Mouse (Mus musculus) activated CD4-positive, CD25-positive, alpha-beta regulatory T cell, adult 9 weeks (primary cell): ENCODE results near the gene Itih4. TPM values are rescaled to one million over a fixed set of nuclear protein-coding genes. Genes with fewer than 3 reads are reported as not detected.

Experiments used
- polyA plus RNA-seq: library from polyadenylated mRNA; unstranded; fragments of 100-300 nt; shearing (Covaris generic); gene quantifications from one replicate; pipeline ENCODE4 v1.2.1, GENCODE M21; 2017

The Itih4 gene
- polyA plus RNA-seq, result not detected

GRCm38 (mm10) chr14:30886204-30886603 lies at the start of gene Itih4:
TSS of gene Itih4 (plus strand) at chr14:30886476.

GRCm38 (mm10) chr14:30878958-30879571 lies 7.2 kb upstream of the Itih4 start, which contains the start of gene Mustn1:
TSS of gene Mustn1 (plus strand) at chr14:30879200.

GRCm38 (mm10) chr14:30923375-30924105 lies 37.3 kb downstream of the Itih4 start, which contains the start of gene Itih3:
TSS of gene Itih3 (minus strand) at chr14:30923760.

GRCm38 (mm10) chr14:30943038-30943437 lies 56.8 kb downstream of the Itih4 start, which contains the start of gene Itih1:
TSS of gene Itih1 (minus strand) at chr14:30943289.

GRCm38 (mm10) chr14:30951154-30951825 lies 65.0 kb downstream of the Itih4 start, which contains the start of gene Nek4:
TSS of gene Nek4 (plus strand) at chr14:30951377.

Other genes starting within 250 kb of the Itih4 start
- 13.3 TPM for gene Rft1, start 232.1 kb upstream of the Itih4 start, polyA plus RNA-seq
- 13.9 TPM for gene Sfmbt1, start 171.6 kb upstream of the Itih4 start, polyA plus RNA-seq
- gene Tmem110, start 60.9 kb upstream of the Itih4 start, polyA plus RNA-seq, result 3.6 TPM
- 0.37 TPM for gene Mustn1, start 7.3 kb upstream of the Itih4 start, polyA plus RNA-seq
- not detected for gene Itih3, start 37.3 kb downstream of the Itih4 start, polyA plus RNA-seq
- gene Itih1, start 56.8 kb downstream of the Itih4 start, polyA plus RNA-seq, result not detected
- gene Nek4, start 64.9 kb downstream of the Itih4 start, polyA plus RNA-seq, result 11.7 TPM
- gene Glt8d1, start 114.9 kb downstream of the Itih4 start, polyA plus RNA-seq, result 8.5 TPM
- 367 TPM for gene Spcs1, start 115.2 kb downstream of the Itih4 start, polyA plus RNA-seq
- gene Pbrm1, start 132.7 kb downstream of the Itih4 start, polyA plus RNA-seq, result 40.6 TPM
- 84.0 TPM for gene Gnl3, start 132.7 kb downstream of the Itih4 start, polyA plus RNA-seq
- 58.6 TPM for gene Smim4, start 242.5 kb downstream of the Itih4 start, polyA plus RNA-seq
- gene Nt5dc2, start 244.6 kb downstream of the Itih4 start, polyA plus RNA-seq, result not detected